Mouse (Mus musculus) urinary bladder, postnatal 14 days (tissue): ENCODE data around the gene Ubl5.
A peak's percentile ranks its signal among the peaks of the same experiment; 100 is the strongest.
"Not testable (repeated sequence)": the region's sequence is repeated elsewhere in the genome, so short reads cannot be mapped to it uniquely, and the experiment has no call there.

Source experiments
- DNase-seq: peaks from one replicate; pipeline ENCODE4 v3.0.0; 2021; ENCODE audit warnings: low spot score

Gene Ubl5

DNA sequence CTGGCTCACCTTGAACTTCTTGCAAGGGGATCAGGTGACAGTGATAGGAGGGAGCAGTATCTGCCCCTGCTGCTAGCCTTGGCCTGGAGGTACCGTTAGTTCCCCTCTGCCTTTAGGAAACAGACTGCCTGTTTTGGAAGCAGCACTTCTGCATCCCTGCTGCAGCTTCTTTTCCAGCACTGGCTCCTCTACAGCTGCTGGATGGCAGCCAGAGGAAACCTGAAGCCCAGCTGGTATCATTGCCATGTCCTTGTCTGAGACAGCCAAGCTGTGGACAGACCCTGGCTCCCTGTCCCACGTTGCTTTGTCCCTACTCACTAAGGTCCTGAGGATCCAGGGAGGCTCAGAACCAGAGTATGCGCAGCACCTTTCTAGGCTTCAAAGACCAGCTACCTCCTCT, 14.9 kb downstream of the Ubl5 start:
- no peak for DNase-seq

DNA sequence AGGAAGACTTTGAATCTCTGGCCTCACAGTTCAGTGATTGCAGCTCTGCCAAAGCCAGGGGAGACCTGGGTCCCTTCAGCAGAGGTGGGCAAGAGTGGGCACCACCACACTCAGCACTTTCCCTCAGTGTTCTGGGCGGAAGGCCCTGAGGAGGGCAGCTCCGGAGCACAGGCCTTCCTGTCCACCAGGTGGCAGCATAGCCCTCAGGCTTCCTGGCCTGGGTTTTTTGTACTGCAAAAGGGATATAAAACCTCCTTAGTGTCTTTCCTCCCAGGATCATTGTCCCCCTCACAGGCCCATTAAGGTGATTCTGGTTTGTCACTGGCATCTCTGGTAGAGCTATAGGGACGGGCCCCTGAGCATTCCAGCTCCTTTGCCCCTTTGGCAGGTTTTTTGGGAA, 19.6 kb downstream of the Ubl5 start:
- peak; percentile 74 for DNase-seq

DNA sequence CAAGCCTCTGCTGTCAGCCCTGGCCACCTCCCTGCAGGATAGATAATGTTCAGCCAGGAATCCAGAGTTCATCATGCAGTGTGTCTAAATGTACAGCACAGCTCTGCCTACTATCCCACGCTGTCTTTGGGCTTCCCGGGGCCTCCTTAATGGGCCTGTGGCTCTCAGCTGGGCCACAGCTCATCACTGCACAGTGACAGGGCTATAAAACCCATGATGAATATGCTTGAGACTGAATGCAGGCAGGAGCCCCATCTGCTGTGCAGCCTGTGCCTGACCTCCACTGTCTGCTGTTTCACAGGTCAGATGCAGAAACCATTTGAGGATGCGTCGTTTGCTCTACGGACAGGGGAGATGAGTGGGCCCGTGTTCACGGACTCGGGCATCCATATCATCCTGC, 20.2 kb downstream of the Ubl5 start:
- no peak for DNase-seq

DNA sequence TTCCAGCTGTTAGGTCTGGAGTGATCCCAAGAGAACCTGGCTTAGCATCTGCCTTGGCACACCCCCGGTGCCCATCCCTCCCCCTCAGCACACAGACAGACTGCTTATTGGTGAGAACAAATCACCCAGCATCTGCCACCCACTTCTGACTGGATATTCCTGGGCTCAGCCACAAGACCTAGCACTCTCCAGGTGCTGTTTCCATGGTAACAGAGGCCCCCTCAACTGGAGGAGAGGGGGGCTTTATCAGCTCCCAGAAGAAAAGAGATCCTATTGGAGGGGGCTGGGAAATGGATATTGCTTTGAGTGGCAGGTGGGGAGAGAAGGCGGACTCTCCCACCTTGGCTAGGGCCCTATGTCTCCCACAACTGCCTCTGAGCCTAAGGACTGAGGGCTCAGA, 21.3 kb downstream of the Ubl5 start:
- no peak for DNase-seq

DNA sequence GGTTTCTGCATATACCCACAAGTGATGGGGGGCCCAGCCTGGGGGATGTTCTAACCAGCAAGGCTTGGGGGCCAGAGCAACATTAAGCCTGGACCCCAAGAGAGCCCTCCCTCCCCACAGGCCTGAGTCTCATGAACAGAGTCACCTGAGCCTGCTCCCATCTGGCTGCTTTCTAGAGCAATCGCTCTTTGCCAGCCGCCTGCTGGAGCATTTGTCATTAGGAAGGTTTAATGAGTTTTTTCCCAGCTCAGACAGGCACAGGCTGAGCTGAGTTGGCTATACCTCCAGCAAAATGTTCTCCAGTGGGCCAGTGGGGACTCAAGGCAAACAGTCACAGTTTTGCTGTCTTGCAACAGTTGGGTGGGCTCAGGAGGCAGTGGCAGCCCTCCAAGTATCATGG, 21.7 kb downstream of the Ubl5 start:
- no peak for DNase-seq

DNA sequence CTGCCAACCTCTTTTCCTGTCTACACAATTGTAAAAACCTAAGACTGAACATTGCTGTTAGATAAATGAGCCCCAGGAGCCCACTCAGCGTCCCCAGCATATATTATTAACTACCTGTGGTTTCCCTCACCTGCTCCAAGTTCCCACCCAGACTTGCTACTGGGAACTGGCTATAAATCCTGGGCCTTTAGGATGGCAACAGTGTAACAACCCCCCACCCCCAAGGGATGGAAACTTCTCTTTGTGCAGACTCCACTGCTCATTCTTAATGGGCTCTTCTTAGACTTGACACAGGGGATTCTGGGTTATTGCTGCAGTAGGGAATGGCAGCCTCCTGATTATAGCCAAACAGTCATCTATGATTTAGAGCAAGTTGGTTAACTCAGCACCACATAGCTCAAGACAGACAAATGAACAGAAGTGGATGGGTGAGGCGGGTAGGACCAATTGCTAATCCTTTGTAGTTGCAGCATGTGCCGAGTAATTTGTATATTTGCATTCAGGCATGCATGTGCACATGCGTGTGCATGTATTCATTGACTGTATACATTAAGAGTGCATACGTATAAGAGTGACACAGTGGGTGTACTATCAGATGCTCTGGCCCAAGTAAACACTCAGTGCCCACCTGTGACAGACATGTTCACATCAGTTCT, 22.4 kb downstream of the Ubl5 start:
- no peak for DNase-seq

DNA sequence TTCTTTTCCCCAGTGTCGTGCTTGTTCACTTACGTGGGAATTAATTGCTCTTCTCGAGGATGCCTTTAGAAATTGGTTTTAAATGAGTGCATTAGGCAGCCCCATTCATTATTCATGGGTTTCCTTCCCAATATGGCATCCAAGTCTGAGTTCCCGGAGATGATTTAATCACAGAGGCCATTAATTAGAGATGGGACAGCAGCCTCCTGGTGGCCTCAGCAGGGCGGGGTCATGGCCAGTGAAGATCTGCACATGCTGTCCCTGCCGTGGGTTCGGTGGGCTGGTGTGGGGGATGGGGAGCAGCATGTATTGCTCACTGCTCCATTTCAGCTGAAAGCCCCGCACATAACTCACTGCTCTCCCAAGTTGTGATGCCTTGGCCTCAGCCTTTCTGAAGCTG, 23.2 kb downstream of the Ubl5 start:
- no peak for DNase-seq

DNA sequence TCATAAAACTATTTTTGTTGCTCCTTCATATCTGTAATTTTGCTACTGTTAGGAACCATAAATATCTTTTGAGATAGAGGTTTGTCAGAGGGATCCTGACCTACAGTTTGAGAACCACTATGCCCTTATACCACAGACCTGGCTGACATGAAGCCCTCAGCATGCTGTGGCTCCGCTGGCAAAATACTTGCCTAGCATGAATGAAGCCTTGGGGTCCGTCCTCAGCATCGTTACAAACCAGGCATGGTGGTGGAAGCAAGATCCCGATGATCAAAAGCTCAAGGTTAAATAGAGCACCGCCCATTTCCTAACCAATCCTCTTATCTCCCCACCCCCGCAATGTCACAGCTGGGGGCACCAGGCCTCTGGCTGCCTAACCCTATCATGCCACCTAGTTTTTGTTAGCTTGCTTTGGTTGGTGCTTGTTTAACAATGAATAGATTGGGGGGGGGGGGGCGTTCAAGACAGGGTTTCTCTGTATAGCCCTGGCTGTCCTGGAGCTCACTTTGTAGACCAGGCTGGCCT, 23.9 kb downstream of the Ubl5 start:
- DNase-seq: no peak

DNA sequence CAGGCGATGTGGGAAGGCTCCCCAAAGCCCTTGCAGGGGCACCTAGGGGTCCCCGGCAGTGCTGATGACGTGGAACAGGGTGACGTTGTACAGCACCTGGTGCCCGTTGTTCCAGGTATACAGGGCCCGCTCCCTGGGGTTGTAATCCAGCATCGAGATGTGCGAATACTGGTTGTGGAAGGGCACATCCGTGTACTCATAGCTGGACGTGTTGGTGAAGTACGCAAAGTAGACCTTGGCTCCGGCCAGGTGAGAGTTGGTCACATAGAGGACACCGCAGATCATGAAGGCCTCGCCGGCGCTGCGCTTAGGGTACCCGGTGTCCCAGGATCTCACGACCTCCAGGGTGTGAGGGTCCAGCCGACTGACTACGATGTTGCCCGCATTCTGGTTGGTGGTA, 25.4 kb downstream of the Ubl5 start:
- no peak for DNase-seq

DNA sequence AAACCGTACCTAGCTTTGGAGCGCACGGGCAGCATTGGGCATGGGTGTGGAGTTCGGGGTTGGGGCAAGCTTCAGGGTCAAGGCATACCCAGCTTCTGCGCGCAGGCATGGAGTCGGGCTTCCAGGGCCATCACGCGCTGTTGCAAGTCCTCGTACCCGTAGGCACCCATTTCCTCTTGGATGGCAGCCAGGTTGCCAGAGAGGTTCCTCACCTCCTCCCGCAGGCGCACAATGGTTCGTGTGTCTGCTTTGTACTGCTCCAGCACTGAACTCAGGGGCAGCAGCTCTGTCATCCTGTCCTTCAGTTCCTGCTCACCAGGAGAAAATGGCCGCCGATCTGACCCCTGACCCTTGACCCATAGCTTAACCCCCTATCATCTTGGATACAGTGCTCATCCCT, 29.4 kb downstream of the Ubl5 start:
- no peak for DNase-seq

DNA sequence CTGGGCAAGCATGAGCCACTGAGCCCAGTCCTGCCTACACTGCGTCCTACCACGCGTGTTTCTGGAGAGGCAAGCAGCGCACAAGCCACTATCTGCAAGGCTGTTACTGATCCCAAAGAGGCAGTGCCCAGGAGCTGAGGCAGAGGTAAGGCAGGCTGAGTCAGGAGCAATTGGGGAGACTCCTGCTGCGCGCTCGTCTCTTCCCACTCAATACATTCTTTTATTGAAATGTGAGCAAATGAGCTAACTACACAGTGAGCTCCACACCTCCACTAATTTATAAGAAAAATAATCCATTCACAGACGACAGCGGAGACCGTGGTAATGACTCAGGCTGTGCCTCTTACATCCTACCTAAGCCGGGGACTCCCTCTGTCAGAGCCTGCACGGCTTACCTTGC, 35.2 kb downstream of the Ubl5 start:
- no peak for DNase-seq

DNA sequence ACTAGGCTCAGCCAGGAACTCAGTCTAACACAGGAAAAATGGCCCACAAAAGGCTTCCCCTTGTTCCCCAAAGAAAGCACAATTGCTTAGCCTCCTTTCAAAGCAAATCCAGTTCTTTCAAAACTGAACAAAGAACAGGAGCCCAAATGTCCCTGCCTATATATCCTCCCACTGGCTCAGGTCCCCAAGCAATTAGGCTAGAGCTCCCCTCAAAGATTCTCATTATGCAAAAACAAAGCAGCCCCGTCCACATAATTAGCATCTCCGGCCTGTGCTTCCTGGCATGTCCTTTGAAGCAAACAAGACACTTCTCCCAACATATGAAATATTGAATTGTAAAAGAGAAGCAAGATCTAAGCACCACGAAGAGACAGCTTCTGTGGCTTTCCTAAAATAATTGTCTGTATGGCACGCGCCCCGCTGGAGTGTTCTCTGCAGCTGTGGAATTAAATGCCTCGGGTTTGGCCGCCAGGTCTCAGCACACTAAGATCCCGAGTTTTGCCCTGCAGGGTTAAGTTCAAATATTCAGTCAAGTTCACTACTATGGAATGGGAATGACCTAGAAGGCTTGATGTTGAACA, 37.8 kb downstream of the Ubl5 start:
- no peak for DNase-seq

DNA sequence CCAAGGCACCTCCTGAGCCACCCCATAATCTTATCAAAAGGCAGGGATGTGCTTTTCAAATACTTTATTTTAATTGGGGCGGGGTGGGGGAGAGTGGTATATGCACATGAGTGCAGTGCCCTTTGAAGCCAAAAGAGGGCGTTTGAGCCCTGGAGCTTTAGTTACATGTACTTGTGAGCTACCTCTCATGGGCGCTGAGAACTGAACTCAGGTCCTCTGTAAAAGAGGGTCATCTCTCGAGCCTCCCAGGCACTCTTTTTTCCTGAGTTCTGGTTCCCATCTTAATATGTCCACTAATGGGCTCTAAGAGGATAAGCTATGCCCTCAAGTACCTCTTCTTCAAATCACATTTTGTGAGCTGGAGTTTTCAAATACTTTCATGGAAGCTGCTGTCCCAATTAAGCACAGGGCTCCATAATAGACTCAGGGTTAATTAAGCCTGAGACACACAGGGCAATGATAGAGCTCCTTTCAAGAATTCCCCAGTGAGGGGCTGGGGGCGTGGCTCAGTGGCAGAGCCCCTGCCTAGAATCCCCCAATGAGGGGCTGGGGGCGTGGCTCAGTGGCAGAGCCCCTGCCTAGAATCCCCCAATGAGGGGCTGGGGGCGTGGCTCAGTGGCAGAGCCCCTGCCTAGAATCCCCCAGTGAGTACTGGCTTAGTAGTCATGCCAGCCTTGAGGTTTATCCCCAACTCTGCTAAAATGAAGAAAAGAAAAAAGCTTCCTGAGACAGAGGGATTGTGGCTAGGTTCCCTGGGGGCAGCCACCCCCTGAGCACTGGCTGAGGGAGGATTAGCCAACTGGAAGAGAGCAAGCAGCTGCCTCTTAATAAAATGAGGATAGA, 39.1 kb downstream of the Ubl5 start:
- no peak for DNase-seq

DNA sequence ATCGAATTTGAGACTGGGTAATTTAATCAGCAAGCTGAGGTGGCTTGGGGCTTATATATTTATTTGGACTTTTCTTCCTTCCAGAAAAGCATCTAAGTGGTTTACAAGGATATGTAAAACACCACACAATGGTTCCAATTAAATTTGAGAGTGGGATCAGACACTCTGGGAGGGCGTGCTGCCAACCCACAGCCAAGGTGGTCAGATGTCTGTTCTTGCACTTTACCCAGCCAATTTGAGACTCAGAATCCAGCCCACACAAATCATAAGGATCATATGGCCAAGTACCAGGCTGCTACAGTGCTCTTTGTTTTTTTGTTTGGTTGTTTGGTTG, 39.7 kb downstream of the Ubl5 start:
- no peak for DNase-seq

DNA sequence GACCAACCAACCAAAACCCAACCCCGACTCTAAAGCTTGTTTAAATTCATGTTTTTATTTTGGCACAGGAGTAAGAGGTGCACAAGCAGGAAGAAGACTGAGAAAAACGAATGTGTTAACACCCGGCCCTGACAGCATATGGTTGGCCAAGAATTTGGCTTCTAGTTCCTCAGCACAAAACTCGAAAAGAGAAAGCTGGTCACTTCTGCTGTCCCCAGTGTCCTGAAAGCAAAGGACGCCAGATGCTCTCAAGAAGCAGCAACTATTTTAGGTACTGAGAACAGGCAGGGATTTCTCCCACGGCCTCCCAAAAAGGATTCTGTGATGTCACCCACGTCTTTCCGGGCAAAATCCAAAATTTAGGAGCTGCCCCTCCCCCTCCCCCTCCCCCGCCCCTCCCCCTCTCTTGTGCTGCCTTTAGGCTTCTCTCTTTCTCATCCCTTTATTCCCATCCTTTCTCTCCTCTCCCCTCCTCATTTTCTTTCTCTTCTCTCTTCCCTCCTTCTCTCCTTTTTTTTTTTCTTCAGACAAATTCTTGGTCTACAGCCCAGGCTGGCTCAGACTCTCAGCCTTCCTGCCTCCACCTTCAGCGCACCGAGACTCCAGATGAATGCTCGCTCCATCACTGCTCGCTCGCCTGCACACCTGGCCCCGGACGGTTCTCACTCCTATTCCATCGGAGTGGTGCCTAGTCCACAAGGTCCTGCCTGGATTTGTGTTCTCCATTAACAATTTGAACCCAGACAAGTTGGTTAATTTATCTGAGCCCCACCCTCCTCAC, 42.6 kb downstream of the Ubl5 start:
- no peak for DNase-seq

DNA sequence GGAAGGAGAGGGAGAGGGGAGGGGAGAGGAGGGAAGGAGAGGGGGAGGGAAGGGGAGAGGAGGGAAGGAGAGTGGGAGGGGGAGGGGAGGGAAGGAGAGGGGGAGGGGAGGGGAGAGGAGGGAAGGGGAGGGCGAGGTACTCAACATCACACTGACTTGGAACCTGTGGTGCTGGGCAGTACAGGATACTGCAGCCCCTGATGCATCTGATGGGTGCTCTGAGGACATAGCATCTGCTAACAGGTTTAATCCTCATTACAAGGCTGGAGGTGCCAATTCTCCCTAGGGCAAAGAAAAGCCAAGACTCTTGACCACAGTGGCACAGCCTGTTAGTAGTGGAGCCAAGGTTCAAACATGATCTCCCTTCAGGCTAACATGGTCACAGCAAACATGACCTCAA, 46.7 kb downstream of the Ubl5 start:
- no peak for DNase-seq

DNA sequence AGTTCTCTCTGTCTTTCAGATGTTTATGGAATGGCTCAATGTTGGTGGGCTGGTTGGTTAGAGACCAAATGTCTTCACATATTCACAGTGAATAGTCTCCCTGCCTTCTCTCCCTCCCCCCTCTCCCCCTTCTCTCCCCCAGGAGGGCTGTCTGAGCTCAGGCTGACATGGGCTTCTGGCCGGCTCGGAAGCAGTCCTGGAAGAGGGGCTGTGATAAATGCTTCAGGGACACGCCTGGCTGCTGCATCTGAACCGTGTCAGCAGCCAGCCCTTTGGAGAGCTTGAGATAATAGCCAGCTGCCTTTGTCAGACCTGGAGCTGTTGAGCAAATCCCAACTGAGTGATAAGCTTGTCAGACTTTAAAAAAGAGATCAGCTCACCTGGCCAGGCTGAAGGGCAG, 47.2 kb downstream of the Ubl5 start:
- no peak for DNase-seq

DNA sequence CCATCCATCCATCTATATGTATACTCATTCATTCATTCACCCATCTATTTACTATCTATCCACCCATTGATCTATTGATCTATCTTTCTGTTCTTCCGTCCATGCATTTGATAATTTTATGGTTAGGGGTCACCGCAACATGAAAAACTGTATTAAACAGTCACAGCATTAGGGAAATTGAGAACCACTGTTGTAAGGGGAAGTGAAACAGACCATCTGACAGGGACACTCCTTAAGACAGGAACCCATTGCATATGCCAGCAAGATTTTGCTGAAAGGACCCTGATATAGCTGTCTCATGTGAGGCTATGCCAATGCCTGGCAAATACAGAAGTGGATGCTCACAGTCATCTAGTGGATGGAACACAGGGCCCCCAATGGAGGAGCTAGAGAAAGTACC, 47.8 kb downstream of the Ubl5 start:
- DNase-seq: not testable (repeated sequence)

DNA sequence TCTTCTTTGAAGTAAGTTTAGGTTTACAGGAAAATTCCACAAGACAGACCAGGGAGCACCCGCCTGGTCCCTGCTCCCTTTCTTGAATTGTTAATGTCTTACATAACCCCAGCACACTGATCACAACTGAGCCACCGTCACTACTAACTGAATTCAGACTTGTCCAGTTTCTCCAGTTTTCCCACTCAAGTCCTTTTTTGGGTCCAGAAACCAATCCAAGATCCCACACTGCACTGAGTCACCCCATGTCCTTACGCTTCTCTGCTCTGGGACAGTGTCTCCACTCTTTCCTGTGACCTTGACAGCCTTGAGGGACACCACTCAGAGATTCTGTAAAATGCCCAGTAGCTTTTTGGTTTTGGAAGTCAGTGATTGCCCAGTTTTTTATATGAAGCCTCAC, 50.2 kb downstream of the Ubl5 start:
- DNase-seq: no peak

DNA sequence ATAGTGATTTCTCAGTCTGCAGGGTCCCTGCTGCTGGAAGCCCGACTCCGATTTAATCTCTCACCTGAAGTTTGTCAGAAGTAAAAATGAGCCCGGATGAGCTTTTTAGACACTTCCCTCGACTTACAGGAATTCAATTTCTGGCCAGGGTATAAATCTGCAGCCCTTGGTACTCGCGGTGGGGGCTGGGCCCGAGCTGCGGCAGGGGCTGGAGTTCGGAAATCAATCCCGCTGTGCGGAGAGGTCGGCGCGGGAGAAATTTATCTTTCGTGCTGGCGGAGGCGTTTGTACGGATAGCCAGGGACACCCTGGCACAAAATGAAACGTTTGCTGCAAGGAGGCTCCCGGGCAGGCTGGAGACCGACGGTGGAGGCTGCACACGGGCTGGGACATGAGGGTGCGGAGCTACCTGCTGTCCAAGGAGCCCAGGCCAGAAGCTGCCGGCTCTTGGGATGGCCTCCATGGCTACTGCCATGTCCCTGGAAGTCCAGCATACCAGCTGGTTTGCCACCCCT, 52.1 kb downstream of the Ubl5 start:
- no peak for DNase-seq

DNA sequence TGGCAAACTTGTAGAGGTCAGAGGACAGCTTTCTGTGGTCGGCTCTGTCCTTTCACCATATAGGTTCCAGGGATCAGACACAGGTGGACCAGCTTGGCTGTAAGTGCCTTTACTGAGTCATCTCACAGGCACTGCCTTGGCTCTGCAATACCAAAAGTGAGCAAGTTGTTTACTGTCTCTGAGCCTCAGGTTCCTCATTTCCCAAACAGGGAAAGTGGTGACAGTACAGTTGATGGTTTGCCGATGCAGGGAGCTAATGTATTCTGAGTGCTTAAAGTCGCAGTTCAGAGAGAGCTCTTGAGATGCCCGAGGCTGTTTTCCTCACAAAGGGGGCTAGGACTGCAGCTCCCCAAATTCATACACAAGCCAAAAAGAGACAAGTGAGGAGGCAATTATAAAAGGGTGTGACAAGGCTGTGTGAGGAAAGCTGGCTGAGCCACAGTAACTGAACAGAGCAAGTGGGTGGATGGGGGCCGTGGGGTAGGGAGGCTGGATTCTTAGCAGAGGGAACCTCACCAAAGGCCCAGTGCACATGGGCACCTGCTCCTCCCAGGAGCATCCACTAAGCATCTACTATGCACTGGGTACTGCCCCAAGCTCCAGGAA, 53.5 kb downstream of the Ubl5 start:
- DNase-seq: no peak
